Mouse (Mus musculus) megakaryocyte, embryonic 14.5 days (primary cell): ENCODE results near the gene Emcn.

Experiments
- FLI1 ChIP-seq: IDR thresholded peaks from 2 replicates; pipeline ENCODE4 v1.6.1; 2012; ENCODE audit warnings: low read length, inconsistent platforms, mixed read lengths
- GATA1 ChIP-seq: IDR thresholded peaks from 3 replicates; pipeline ENCODE4 v1.6.1; 2012; ENCODE audit warnings: mixed read lengths, low read length, inconsistent platforms, borderline replicate concordance

- no peak for TF ChIP-seq GATA1
- TF ChIP-seq FLI1: no peak
These were observed 39.7 kb upstream of the Emcn start for GRCm38 (mm10) chr3:137301195-137301594.
